Mouse (Mus musculus) thymus, postnatal 25 days (tissue): ENCODE results near the gene Gm49318.
"Not testable (repeated sequence)": the region's sequence is repeated elsewhere in the genome, so short reads cannot be mapped to it uniquely, and the experiment has no call there.

Experiments used
- DNase-seq: peaks from one replicate; pipeline ENCODE4 v3.0.0; 2022

Gm49318 gene

DNA sequence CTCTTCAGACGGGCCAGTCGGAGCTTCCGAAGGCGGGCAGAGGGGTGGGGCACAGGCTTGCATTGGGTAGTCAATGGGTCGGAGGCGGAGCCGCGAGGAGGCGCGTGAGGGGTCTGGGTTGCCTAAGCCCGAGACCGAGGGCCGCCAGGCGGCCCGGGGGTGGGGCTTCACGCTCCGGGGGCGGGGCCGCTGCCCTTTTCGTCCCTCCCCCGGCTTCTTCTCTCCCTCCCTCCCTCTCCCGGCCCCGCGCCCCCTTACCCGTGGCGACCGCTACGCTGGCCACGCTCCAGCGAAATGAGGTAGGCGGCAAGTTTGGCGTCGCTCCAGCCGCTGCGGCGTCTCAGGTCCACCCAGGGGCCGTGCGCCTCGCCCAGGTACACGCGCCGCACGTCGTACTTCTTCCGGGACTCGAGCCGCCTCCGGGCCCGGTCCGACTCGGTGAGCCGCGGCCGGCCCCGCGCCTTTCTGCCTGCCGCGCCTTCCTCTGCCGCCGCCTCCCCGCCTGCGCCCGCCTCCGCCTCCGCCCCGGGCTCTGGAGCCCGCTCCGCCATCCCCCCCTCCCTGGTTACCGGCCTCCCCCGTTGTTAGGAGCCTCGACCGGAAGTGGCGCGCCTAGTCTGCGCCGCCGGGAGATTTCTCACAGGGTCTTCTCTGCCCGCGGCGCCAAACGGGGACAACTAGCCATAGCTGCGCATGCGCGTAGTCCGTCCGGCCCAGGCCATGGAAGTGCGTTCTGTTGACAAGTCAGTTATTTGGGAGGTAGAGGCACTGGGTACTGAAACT is at the start of gene Gm49318, which contains the start of gene Zfp653:
TSS of gene Gm49318 (minus strand) at position 469 of the 783 bp plus-strand sequence.
TSS of gene Zfp653 (minus strand) at position 586 of the 783 bp plus-strand sequence.
- peak; percentile 95 for DNase-seq

DNA sequence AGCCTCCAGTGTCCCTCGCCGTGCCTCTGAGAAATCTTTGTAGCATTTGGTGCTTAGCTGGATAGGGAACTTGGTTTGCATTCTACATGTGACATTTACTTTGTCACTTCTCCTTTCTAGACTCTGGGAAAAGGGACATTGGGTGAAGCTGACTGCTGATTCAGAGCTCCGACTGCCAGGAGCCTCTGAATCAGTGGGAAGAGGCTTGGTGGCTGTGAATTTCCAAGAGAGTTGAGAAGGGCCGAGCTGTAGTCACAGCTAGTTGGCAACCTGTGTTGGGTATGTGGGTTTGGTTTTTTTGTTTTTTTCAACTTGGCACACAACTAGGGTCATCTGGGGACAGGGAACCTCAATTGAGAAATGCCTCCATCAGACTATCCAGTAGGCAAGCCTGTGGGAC is 48.5 kb upstream of the Gm49318 start:
- DNase-seq = no peak

GRCm38 (mm10) chr9:22117754-22118456 is 46.8 kb upstream of the Gm49318 start:
- peak; percentile 71 for DNase-seq

DNA sequence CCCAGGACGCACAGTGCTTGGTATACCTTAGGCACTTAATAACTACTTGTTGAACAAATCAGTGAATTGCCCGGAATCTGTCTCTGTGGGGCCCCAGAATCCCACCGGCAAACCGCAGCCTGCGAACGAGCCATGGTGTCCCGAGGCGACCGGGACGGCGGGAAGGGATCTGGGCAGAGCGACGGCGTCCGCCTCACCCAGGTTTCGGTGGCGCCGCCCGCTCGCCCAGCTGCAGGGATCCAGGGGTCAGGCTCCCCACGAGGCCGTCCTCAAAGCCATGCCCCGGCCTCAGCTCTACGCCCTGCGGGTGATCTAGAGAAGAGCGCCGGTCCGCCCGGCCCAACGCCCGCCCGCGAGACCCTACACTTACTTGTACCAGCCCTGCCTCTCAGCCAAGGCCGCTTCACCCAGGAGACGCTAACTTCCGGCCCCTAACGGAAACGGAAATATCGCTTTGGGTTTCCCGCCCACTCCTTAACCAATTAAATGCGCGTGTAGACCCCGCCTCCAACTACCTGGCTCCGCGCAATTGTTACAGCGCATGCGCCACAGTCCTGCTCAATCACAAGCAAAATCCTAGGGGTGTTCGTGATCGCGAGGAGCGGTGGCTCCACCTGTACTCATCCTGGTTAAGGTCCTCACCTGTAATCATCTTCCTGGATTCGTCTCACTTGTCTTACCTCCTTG is 45.8 kb upstream of the Gm49318 start, which contains the start of gene Elof1:
TSS of gene Elof1 (minus strand) at position 433 of the 687 bp plus-strand sequence.
- peak; percentile 95 for DNase-seq

DNA sequence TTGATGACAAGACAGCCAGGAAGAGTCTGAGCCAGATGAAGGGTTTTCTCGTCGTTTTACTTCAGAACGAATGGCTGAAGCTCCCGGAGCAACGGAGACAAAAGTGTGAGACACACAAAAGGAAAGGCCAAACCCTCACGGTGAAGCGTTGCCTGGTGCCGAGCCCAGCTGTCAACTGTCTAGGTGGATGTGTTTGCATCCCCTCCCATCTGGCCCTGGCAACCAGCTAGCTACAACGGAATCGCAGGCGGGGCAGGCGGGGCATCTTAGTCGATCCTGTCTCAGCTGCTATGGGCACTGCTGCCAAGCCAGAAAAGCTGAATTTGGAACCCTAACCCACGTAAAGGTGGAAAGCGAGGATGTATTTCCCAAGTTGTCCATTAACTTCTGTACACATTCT is 45.0 kb upstream of the Gm49318 start:
- no peak for DNase-seq

- DNase-seq = no peak
These were observed 44.6 kb upstream of the Gm49318 start for GRCm38 (mm10) chr9:22115635-22116034.

DNA sequence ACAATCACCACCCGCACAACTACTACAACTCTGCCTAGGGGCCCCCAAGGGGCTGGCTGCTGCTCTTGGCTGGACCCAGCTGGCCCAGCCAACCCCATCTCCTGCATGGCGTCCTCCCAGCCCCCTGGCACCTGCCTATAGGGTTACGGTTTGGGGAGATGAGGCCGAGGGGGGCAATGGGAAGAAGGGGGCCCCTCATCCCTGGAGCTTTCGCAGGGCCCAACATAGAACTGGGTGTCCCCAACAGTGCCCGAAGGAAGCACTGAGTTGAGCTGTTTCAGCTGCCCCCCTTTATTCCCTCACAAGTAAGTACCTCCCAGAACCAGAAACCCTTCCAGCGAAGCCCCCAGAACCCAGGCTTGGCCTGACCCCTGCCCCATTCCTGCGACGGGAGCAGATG is 37.1 kb upstream of the Gm49318 start:
- DNase-seq = no peak

DNA sequence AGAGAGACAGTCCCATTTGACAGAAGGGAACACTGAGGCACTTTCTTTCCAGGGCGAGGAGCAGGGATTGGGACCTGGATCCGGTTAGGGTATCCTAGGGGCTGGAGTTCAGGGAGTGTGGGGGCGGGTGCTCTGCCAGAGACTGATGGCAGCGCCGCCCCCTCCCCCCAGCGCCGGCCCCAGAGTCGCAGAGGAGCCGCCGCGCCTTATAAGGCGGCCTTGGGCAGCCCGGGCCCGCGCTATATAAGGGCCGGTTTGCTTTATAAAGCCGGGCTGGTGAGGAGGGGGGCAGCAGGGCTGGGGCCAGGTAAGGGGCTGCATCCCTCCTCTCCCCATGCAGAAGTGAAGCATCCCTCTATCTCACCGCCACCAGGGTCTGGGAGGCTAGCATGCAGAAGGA is 28.9 kb upstream of the Gm49318 start:
- DNase-seq = no peak

DNA sequence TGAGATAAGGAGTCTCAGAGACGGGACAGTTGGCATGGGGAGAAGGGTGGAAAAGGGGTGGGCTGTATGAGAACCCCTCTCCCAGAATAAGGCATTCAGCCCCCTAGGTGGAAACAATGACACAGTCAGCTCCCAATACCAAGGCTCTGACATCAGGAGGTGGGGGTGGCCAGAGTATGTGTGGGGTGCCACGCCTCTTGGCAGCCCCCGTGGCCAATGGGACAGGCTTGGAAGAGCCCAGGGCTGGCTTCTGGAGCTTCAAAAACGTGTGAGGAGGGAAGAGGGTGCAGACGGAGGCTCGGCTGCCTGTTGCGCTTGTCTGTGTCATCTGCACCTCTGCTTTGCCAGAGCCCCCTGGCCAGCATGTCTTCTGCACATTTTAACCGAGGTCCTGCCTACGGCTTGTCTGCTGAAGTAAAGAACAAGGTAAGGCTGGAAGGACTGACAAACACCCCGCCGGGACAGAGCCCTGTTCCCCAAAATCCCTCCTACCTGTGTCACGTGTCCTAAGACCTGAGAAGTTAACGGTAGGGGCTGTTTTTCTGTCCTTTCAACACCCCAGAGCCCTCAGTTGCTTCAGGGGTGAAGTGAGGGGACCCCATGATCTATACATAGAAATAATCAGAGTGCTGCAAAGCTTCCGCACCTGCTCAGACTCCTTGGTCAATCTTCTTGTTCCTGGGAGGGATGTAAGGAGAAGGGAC is 28.1 kb upstream of the Gm49318 start, which contains the start of gene Cnn1:
TSS of gene Cnn1 (plus strand) at position 224 of the 704 bp plus-strand sequence.
- no peak for DNase-seq

GRCm38 (mm10) chr9:22095854-22096307 is 24.8 kb upstream of the Gm49318 start:
- peak; percentile 80 for DNase-seq

GRCm38 (mm10) chr9:22092746-22093145 is 21.7 kb upstream of the Gm49318 start:
- no peak for DNase-seq

DNA sequence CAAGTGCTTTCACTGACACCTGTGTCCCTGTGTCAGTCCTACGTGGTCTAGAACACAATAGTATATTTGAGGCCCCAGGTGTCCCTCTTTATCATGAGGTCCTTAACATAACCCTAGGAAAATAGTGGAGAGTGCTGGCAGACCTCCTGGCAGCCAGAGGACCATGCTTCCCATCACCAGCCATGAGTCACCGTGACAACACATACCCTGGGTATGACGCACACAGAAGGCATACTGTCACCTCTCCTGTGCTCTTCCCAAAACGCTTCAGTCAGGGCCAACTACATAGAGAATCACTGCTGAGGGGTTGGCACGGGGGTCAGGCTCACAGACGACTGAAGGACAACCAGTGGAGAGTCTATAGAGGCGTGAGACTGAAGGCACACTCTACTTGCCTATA is 18.9 kb upstream of the Gm49318 start:
- no peak for DNase-seq

- DNase-seq = no peak
These were observed 18.2 kb upstream of the Gm49318 start for GRCm38 (mm10) chr9:22089281-22089680.

- DNase-seq = no peak
These were observed 16.1 kb upstream of the Gm49318 start for GRCm38 (mm10) chr9:22087034-22087618.

GRCm38 (mm10) chr9:22086012-22086411 is 15.0 kb upstream of the Gm49318 start:
- DNase-seq = no peak

DNA sequence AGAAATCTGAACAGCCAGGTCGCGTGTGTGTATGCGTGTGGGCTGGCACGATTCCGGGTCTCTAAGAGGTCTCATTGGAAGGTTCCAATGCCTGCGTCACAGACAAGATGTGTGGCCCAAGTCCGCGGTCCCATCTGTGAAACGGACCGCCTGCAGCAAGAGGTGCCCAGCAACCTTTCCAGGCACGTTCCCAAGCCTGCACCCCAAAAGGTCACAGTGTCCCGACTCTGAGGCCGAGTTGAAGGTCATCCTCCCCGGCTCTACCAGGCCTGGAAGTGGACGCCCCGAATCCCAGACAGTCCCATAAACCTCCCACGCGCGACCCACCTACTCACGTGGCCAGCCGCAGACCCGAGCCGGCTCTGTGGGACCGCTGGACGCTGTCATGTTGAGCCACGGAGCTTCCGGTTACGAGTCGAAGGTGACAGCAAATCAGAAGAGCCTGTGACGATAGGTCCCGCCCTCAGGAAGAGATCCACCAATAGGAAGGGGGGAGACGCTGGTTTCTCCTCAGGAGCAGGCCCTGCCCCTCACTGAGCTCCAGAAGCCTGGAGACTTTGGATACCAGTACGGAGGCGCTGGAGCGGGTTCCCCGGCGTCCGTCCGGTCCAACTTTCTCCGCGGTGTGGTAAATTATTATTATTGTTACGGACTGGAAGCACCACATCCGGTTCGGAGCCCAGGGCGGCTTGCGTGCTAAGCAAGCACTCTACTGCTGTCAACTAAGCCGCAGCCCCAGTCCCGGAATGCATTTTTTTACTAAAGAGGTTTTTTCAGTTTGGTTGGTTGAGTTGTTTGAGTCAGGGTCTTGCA is 14.2 kb upstream of the Gm49318 start, which contains the start of gene Ecsit:
TSS of gene Ecsit (minus strand) at position 417 of the 813 bp plus-strand sequence.
- DNase-seq = peak; percentile 93

DNA sequence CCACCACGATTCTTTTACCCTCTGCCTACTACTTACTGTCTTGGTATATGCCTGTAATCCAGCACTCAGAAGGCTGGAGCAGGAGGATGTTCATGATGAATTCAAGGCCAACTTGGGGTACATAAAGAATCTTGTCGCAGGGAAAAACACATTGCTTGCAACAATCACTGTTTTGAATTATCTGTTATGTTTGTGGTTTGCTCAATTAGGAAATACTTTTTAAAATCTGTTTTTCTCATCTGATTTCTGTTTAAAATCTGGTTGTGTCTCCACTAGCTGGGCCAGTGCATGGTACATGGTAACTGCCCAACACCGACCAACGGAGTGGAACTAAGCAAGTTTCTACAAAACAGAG is 13.6 kb upstream of the Gm49318 start:
- DNase-seq = no peak

GRCm38 (mm10) chr9:22076223-22076622 is 5.2 kb upstream of the Gm49318 start:
- DNase-seq = no peak

DNA sequence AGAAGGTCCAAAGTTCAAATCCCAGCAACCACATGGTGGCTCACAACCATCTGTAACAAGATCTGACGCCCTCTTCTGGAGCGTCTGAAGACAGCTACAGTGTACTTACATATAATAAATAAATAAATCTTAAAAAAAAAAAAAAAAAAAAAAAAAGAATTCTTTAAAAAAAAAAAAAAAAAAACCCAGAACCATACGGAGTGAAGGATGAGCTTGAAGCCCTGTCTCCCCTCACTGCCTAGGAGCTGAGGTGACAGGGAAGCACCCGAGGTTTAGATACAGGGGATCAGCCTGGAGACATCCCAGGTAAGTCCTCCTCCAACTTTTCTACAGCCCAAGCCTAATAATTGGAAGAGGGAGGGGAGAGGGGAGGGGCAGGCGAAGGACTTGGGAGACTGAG is 4.7 kb upstream of the Gm49318 start:
- not testable (repeated sequence) for DNase-seq

- no peak for DNase-seq
These were observed 1.2 kb upstream of the Gm49318 start for GRCm38 (mm10) chr9:22072276-22072675.

DNA sequence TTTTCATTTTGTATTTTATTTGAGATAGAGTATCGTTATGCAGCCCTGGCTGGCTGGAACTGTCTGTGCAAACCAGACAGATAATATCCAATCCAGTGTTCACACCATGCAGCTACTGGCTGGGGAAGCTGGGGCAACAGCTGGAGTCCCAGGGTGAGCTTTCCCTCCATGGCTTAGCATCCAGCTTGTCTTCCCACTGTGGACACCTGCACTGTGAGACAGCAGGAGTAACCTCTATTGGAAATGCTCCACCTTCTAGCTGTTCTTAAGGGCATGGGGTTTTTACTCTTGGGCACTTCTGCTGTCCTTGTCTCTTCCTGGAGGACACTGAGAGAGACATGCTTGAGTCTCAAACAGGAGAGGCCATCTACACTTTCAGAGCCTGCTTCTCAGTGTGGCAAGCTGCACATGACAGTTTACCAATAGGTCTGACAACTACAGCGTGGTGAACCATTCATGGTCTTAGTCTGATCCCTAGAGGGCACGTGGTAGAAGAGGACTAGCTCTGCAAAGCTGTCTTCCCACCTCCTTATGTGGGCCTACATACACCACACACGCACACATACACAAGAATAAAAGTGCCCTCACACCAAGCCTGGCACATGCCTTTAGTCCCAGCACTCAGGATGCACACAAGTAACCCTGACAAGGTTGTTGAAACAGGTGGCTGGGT is 1.0 kb downstream of the Gm49318 start:
- DNase-seq = no peak
